Mouse (Mus musculus): ENCODE measurements around the gene Hoxb5. TPM values are rescaled to one million over a fixed set of nuclear protein-coding genes. Genes with fewer than 3 reads are reported as not detected.
A peak's percentile ranks its signal among the peaks of the same experiment; 100 is the strongest.

Gene Hoxb5
- polyA plus RNA-seq, 1 experiment from 2014 or later, result 0.67 TPM

DNA sequence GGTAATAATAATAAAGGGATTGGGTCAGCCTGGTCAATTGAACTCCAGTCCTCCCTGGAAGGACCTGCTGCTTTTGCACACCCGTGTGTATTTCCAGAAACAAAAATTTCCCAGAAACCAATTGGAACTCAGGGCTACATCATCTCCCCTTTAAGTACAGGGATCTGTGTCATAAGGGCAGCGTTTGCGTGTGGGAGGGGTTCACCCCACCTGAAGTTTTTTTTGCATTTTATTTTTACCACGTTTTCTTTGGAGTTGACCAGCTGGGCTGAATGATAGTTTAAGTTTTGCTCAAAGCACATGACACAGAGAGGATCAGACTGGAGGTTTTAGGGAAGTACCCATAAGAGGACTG lies 39.4 kb downstream of the Hoxb5 start:
- Histone ChIP-seq H3K9ac (replicated peaks; ENCODE audit: low read length) (no peak overlapping the region), H3K4me3 (ENCODE audit: low read depth, low read length) (no peak overlapping the region), H3K36me3 (replicated peaks; ENCODE audit: control insufficient read depth, insufficient read depth, low read depth, low read length) (no peaks in the 10 kb centered on the region), H3K27me3 (ENCODE audit: control insufficient read depth, insufficient read depth, low read length) (peaks cover 90% of the 10 kb centered on the region), H3K27ac (replicated peaks; ENCODE audit: low read depth, low read length) (no peak overlapping the region), H3K9me3 (replicated peaks; ENCODE audit: control insufficient read depth, low read length) (no peaks in the 10 kb centered on the region), H3K4me1 (ENCODE audit: control insufficient read depth, insufficient read depth, low read length) (no peaks in the 10 kb centered on the region; the same call in 1 of the 2 replicates), H3K4me2 (ENCODE audit: low read depth, low read length) (no peak overlapping the region)
- DNase-seq (ENCODE audit: low spot score) (no peak), ATAC-seq (replicated peaks; ENCODE audit: insufficient number of reproducible peaks, low FRiP score, low TSS enrichment, low read depth) (no peak)
- 5% methylated on average over 4 of the region's 4 CpGs for WGBS

- H3K4me3 ChIP-seq (ENCODE audit: low read depth, low read length), result no peak overlapping the region
- no peaks in the 10 kb centered on the region for H3K9me3 ChIP-seq (replicated peaks; ENCODE audit: control insufficient read depth, low read length)
- ATAC-seq (replicated peaks; ENCODE audit: insufficient number of reproducible peaks, low FRiP score, low TSS enrichment, low read depth) (no peak), DNase-seq (ENCODE audit: low spot score) (no peak)
- 5% methylated on average over 2 of the region's 2 CpGs for WGBS
- peaks cover 89% of the 10 kb centered on the region for H3K27me3 ChIP-seq (ENCODE audit: control insufficient read depth, insufficient read depth, low read length)
- no peak overlapping the region for H3K9ac ChIP-seq (replicated peaks; ENCODE audit: low read length)
- H3K36me3 ChIP-seq (replicated peaks; ENCODE audit: control insufficient read depth, insufficient read depth, low read depth, low read length), result no peaks in the 10 kb centered on the region
- no peaks in the 10 kb centered on the region; the same call in 1 of the 2 replicates for H3K4me1 ChIP-seq (ENCODE audit: control insufficient read depth, insufficient read depth, low read length)
- H3K4me2 ChIP-seq (ENCODE audit: low read depth, low read length), result no peak overlapping the region
- no peak overlapping the region for H3K27ac ChIP-seq (replicated peaks; ENCODE audit: low read depth, low read length)
Measured at GRCm38 (mm10) chr11:96343206-96343745, 40.1 kb downstream of the Hoxb5 start.

DNA sequence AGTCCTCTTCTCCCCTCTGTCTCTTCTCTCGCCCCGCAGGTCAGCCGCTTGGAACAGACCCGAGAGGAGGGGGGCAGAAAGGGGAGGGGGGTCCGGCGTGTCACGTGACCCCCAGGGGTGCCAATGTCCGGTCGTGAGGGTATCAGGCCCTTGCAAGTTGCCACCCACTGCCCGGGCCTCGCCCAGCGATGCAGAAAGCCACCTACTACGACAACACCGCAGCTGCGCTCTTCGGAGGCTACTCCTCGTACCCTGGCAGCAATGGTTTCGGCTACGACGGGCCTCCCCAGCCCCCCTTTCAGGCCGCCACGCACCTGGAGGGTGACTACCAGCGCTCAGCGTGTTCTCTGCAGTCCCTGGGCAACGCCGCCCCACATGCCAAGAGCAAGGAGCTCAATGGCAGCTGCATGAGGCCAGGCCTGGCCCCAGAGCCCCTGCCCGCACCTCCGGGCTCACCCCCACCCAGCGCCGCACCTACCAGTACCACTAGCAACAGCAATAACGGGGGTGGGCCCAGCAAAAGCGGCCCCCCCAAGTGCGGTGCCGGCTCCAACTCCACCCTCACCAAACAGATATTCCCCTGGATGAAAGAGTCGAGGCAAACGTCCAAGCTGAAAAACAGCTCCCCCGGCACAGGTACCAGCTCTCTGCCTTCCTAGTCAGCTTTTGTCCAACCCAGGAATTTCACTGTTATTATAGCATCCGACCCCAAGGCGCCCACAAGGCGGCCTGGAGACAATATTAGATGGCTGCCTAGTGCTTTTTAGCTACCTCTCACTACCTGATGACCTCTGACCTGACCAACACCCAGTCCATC lies 41.1 kb downstream of the Hoxb5 start:
- WGBS, result 3% methylated on average over 39 of the region's 40 CpGs
- Histone ChIP-seq H3K27ac (replicated peaks; ENCODE audit: low read depth, low read length) (no peak overlapping the region), H3K4me3 (ENCODE audit: low read depth, low read length) (0 out of 2 replicates have a peak overlapping the region, but pooled peaks have one; percentile 1), H3K27me3 (ENCODE audit: control insufficient read depth, insufficient read depth, low read length) (peaks cover 89% of the 10 kb centered on the region), H3K4me2 (ENCODE audit: low read depth, low read length) (no peak overlapping the region; the same call in 1 of the 2 replicates), H3K4me1 (ENCODE audit: control insufficient read depth, insufficient read depth, low read length) (no peaks in the 10 kb centered on the region; the same call in 1 of the 2 replicates), H3K9me3 (replicated peaks; ENCODE audit: control insufficient read depth, low read length) (no peaks in the 10 kb centered on the region), H3K9ac (replicated peaks; ENCODE audit: low read length) (no peak overlapping the region), H3K36me3 (replicated peaks; ENCODE audit: control insufficient read depth, insufficient read depth, low read depth, low read length) (no peaks in the 10 kb centered on the region)
- ATAC-seq (replicated peaks; ENCODE audit: insufficient number of reproducible peaks, low FRiP score, low TSS enrichment, low read depth) (no peak), DNase-seq (ENCODE audit: low spot score) (no peak)

GRCm38 (mm10) chr11:96344878-96345159 lies 41.7 kb downstream of the Hoxb5 start:
- 1% methylated on average over 6 of the region's 6 CpGs for WGBS
- no peaks in the 10 kb centered on the region for H3K36me3 ChIP-seq (replicated peaks; ENCODE audit: control insufficient read depth, insufficient read depth, low read depth, low read length)
- DNase-seq (ENCODE audit: low spot score), result no peak
- H3K27ac ChIP-seq (replicated peaks; ENCODE audit: low read depth, low read length), result no peak overlapping the region
- no peak for ATAC-seq (replicated peaks; ENCODE audit: insufficient number of reproducible peaks, low FRiP score, low TSS enrichment, low read depth)
- H3K4me2 ChIP-seq (ENCODE audit: low read depth, low read length), result no peak overlapping the region
- no peaks in the 10 kb centered on the region for H3K9me3 ChIP-seq (replicated peaks; ENCODE audit: control insufficient read depth, low read length)
- peaks cover 89% of the 10 kb centered on the region for H3K27me3 ChIP-seq (ENCODE audit: control insufficient read depth, insufficient read depth, low read length)
- no peak overlapping the region for H3K9ac ChIP-seq (replicated peaks; ENCODE audit: low read length)
- H3K4me3 ChIP-seq (ENCODE audit: low read depth, low read length), result no peak overlapping the region
- H3K4me1 ChIP-seq (ENCODE audit: control insufficient read depth, insufficient read depth, low read length), result no peaks in the 10 kb centered on the region; the same call in 1 of the 2 replicates

DNA sequence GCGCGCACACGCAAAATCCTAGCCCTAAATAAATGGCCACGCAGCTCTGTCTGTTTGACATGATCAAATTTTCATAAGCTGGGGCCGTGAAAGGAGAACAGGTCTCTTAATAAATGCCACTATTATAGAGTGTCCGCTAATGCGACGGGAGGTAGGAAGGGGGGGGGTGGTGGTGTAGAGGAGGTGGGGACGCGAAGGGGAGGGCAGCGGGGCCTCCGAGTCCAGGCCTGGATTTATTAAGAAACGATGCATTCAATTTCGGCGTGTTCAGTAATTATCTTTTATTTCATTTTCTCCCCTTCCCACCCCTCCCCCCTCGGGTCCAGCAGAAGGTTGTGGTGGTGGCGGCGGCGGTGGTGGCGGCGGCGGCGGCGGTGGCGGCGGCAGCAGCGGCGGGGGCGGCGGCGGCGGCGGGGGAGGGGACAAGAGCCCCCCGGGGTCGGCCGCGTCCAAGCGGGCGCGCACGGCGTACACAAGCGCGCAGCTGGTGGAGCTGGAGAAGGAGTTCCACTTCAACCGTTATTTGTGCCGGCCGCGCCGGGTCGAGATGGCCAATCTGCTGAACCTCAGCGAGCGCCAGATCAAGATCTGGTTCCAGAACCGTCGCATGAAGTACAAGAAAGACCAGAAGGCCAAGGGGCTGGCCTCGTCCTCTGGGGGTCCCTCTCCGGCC lies 42.2 kb downstream of the Hoxb5 start:
- DNase-seq (ENCODE audit: low spot score), result no peak
- Histone ChIP-seq H3K36me3 (replicated peaks; ENCODE audit: control insufficient read depth, insufficient read depth, low read depth, low read length) (no peaks in the 10 kb centered on the region), H3K27ac (replicated peaks; ENCODE audit: low read depth, low read length) (no peak overlapping the region), H3K9me3 (replicated peaks; ENCODE audit: control insufficient read depth, low read length) (no peaks in the 10 kb centered on the region), H3K4me2 (ENCODE audit: low read depth, low read length) (peak overlapping the region; percentile 38), H3K27me3 (ENCODE audit: control insufficient read depth, insufficient read depth, low read length) (peaks cover 89% of the 10 kb centered on the region), H3K4me1 (ENCODE audit: control insufficient read depth, insufficient read depth, low read length) (no peaks in the 10 kb centered on the region; the same call in 1 of the 2 replicates), H3K9ac (replicated peaks; ENCODE audit: low read length) (no peak overlapping the region), H3K4me3 (ENCODE audit: low read depth, low read length) (peak overlapping the region; percentile 14)
- under 1% methylated on average over 37 of the region's 56 CpGs for WGBS
- no peak for ATAC-seq (replicated peaks; ENCODE audit: insufficient number of reproducible peaks, low FRiP score, low TSS enrichment, low read depth)

- H3K4me1 ChIP-seq (ENCODE audit: control insufficient read depth, insufficient read depth, low read length), result no peaks in the 10 kb centered on the region; the same call in 1 of the 2 replicates
- H3K27me3 ChIP-seq (ENCODE audit: control insufficient read depth, insufficient read depth, low read length), result peaks cover 89% of the 10 kb centered on the region
- no peak overlapping the region for H3K27ac ChIP-seq (replicated peaks; ENCODE audit: low read depth, low read length)
- no peak for ATAC-seq (replicated peaks; ENCODE audit: insufficient number of reproducible peaks, low FRiP score, low TSS enrichment, low read depth)
- no peaks in the 10 kb centered on the region for H3K9me3 ChIP-seq (replicated peaks; ENCODE audit: control insufficient read depth, low read length)
- no peak for DNase-seq (ENCODE audit: low spot score)
- H3K9ac ChIP-seq (replicated peaks; ENCODE audit: low read length), result no peak overlapping the region
- WGBS, result 2% methylated on average over 45 of the region's 45 CpGs
- H3K4me3 ChIP-seq (ENCODE audit: low read depth, low read length), result peak overlapping the region; percentile 14; the same call in 1 of the 2 replicates
- H3K36me3 ChIP-seq (replicated peaks; ENCODE audit: control insufficient read depth, insufficient read depth, low read depth, low read length), result no peaks in the 10 kb centered on the region
- H3K4me2 ChIP-seq (ENCODE audit: low read depth, low read length), result peak overlapping the region; percentile 38
Measured at GRCm38 (mm10) chr11:96345893-96346806, 43.0 kb downstream of the Hoxb5 start.

DNA sequence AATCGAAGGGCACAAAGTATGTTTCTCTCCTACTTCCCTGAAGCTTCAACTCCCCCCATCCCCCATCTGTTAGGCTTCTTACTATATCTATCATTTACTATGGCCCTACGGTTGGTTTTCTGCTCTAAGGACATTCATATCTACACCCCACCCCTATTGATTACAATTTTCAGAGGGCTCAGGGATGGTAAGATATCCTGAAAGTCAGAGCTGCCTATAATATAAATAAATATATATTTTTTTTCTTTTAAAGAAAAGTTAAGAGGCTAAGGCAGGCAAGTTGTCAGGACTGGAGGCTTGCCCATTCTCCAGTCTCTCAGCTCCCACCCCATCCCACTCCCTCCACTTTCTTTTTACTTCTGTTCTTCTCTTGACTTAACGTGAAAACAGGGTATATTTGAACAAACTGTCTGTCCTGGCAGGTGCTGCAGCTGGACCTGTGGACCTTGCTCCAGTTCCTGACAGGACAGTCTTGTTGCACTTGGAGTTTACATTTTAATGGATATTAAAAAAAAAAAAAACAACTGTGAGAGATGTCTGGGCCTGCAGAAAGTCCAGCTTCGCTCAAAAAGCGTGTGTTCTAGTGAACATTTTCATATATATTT lies 43.9 kb downstream of the Hoxb5 start:
- H3K9ac ChIP-seq (replicated peaks; ENCODE audit: low read length), result no peak overlapping the region
- WGBS, result 17% methylated on average over 5 of the region's 5 CpGs
- no peaks in the 10 kb centered on the region for H3K9me3 ChIP-seq (replicated peaks; ENCODE audit: control insufficient read depth, low read length)
- H3K27ac ChIP-seq (replicated peaks; ENCODE audit: low read depth, low read length), result no peak overlapping the region
- DNase-seq (ENCODE audit: low spot score) (no peak), ATAC-seq (replicated peaks; ENCODE audit: insufficient number of reproducible peaks, low FRiP score, low TSS enrichment, low read depth) (no peak)
- H3K27me3 ChIP-seq (ENCODE audit: control insufficient read depth, insufficient read depth, low read length), result peaks cover 90% of the 10 kb centered on the region
- no peaks in the 10 kb centered on the region for H3K36me3 ChIP-seq (replicated peaks; ENCODE audit: control insufficient read depth, insufficient read depth, low read depth, low read length)
- no peak overlapping the region for H3K4me3 ChIP-seq (ENCODE audit: low read depth, low read length)
- H3K4me2 ChIP-seq (ENCODE audit: low read depth, low read length), result no peak overlapping the region
- no peaks in the 10 kb centered on the region for H3K4me1 ChIP-seq (ENCODE audit: control insufficient read depth, insufficient read depth, low read length)

All from embryonic facial prominence, embryonic 11.5 days (tissue).